Mouse (Mus musculus): ENCODE results near the gene Gm20538. TPM values are rescaled to one million over a fixed set of nuclear protein-coding genes. Genes with fewer than 3 reads are reported as not detected.

Gm20538 gene
- total RNA-seq, 2 experiments from 2014 or later = not detected

- ATAC-seq (replicated peaks; ENCODE audit: low FRiP score, poor library complexity, severe bottlenecking) = no peak
These were observed 55.7 kb downstream of the Gm20538 start for GRCm38 (mm10) chr19:44496941-44497340.

GRCm38 (mm10) chr19:44496511-44496910 is 56.1 kb downstream of the Gm20538 start:
- ATAC-seq (replicated peaks; ENCODE audit: low FRiP score, poor library complexity, severe bottlenecking) = no peak

Other genes with a start within 250 kb of the Gm20538 start
- 0.38 TPM in 1 of 2 replicates, not detected in the other for gene Scd4, start 219.7 kb downstream of the Gm20538 start, total RNA-seq (2015; ENCODE audit: low replicate concordance)
- gene Scd4, start 219.7 kb downstream of the Gm20538 start, total RNA-seq (2017; ENCODE audit: low replicate concordance) = not detected in 2 replicates
- 10.0 and 11.3 TPM in 2 replicates for gene Scd1, start 145.0 kb downstream of the Gm20538 start, total RNA-seq (2015; ENCODE audit: low replicate concordance)
- 9.5 and 11.2 TPM in 2 replicates for gene Scd1, start 145.0 kb downstream of the Gm20538 start, total RNA-seq (2017; ENCODE audit: low replicate concordance)
- gene Wnt8b, start 59.4 kb downstream of the Gm20538 start, total RNA-seq (2015; ENCODE audit: low replicate concordance) = not detected in 2 replicates
- gene Wnt8b, start 59.4 kb downstream of the Gm20538 start, total RNA-seq (2017; ENCODE audit: low replicate concordance) = not detected in 2 replicates
- gene Sec31b, start 7.0 kb downstream of the Gm20538 start, total RNA-seq (2015; ENCODE audit: low replicate concordance) = 0.42 TPM in 1 of 2 replicates, not detected in the other
- gene Sec31b, start 7.0 kb downstream of the Gm20538 start, total RNA-seq (2017; ENCODE audit: low replicate concordance) = 0.26 and 0.56 TPM in 2 replicates
- gene Ndufb8, start 2.6 kb upstream of the Gm20538 start, total RNA-seq (2015; ENCODE audit: low replicate concordance) = 83.0 and 127 TPM in 2 replicates
- 60.4 and 63.0 TPM in 2 replicates for gene Ndufb8, start 2.6 kb upstream of the Gm20538 start, total RNA-seq (2017; ENCODE audit: low replicate concordance)
- gene Hif1an, start 10.0 kb upstream of the Gm20538 start, total RNA-seq (2015; ENCODE audit: low replicate concordance) = 2.1 TPM in 2 replicates
- gene Hif1an, start 10.0 kb upstream of the Gm20538 start, total RNA-seq (2017; ENCODE audit: low replicate concordance) = 3.5 and 4.1 TPM in 2 replicates
- not detected in 2 replicates for gene Pax2, start 203.2 kb upstream of the Gm20538 start, total RNA-seq (2015; ENCODE audit: low replicate concordance)
- not detected in 2 replicates for gene Pax2, start 203.2 kb upstream of the Gm20538 start, total RNA-seq (2017; ENCODE audit: low replicate concordance)